Mouse (Mus musculus): ENCODE measurements around the gene Fcgr3.

Gene Fcgr3

GRCm38 (mm10) chr1:171046501-171046900 lies 18.2 kb downstream of the Fcgr3 start:
- no peaks in the 10 kb centered on the region for H3K27me3 ChIP-seq (ENCODE audit: control insufficient read depth, insufficient read depth, low read length, poor library complexity, severe bottlenecking)
- DNase-seq (ENCODE audit: low read depth, low spot score): no peak
- no peaks in the 10 kb centered on the region for H3K36me3 ChIP-seq (ENCODE audit: control insufficient read depth, insufficient read depth, low read length, poor library complexity, severe bottlenecking)

GRCm38 (mm10) chr1:171045079-171045465 lies 19.7 kb downstream of the Fcgr3 start:
- H3K27me3 ChIP-seq (ENCODE audit: control insufficient read depth, insufficient read depth, low read length, poor library complexity, severe bottlenecking): no peaks in the 10 kb centered on the region
- DNase-seq (ENCODE audit: low read depth, low spot score): no peak
- H3K36me3 ChIP-seq (ENCODE audit: control insufficient read depth, insufficient read depth, low read length, poor library complexity, severe bottlenecking): no peaks in the 10 kb centered on the region

GRCm38 (mm10) chr1:171044365-171045078 lies 20.2 kb downstream of the Fcgr3 start:
- Histone ChIP-seq H3K27me3 (ENCODE audit: control insufficient read depth, insufficient read depth, low read length, poor library complexity, severe bottlenecking) (no peaks in the 10 kb centered on the region), H3K36me3 (ENCODE audit: control insufficient read depth, insufficient read depth, low read length, poor library complexity, severe bottlenecking) (no peaks in the 10 kb centered on the region)
- DNase-seq (ENCODE audit: low read depth, low spot score): peak; percentile 96

GRCm38 (mm10) chr1:171043594-171044153 lies 21.1 kb downstream of the Fcgr3 start:
- DNase-seq (ENCODE audit: low read depth, low spot score): peak; percentile 28
- Histone ChIP-seq H3K36me3 (ENCODE audit: control insufficient read depth, insufficient read depth, low read length, poor library complexity, severe bottlenecking) (no peaks in the 10 kb centered on the region), H3K27me3 (ENCODE audit: control insufficient read depth, insufficient read depth, low read length, poor library complexity, severe bottlenecking) (no peaks in the 10 kb centered on the region)

- no peak for DNase-seq (ENCODE audit: low read depth, low spot score)
- Histone ChIP-seq H3K27me3 (ENCODE audit: control insufficient read depth, insufficient read depth, low read length, poor library complexity, severe bottlenecking) (no peaks in the 10 kb centered on the region; the same call in 1 of the 2 replicates), H3K36me3 (ENCODE audit: control insufficient read depth, insufficient read depth, low read length, poor library complexity, severe bottlenecking) (no peaks in the 10 kb centered on the region)
Measured at GRCm38 (mm10) chr1:171039880-171040279, 24.9 kb downstream of the Fcgr3 start.

GRCm38 (mm10) chr1:171039135-171039534 lies 25.6 kb downstream of the Fcgr3 start:
- no peak for DNase-seq (ENCODE audit: low read depth, low spot score)
- Histone ChIP-seq H3K36me3 (ENCODE audit: control insufficient read depth, insufficient read depth, low read length, poor library complexity, severe bottlenecking) (no peaks in the 10 kb centered on the region), H3K27me3 (ENCODE audit: control insufficient read depth, insufficient read depth, low read length, poor library complexity, severe bottlenecking) (no peaks in the 10 kb centered on the region; the same call in 1 of the 2 replicates)

GRCm38 (mm10) chr1:171037861-171038721 lies 26.6 kb downstream of the Fcgr3 start:
- H3K36me3 ChIP-seq (ENCODE audit: control insufficient read depth, insufficient read depth, low read length, poor library complexity, severe bottlenecking): no peaks in the 10 kb centered on the region
- peak; percentile 95 for DNase-seq (ENCODE audit: low read depth, low spot score)
- no peaks in the 10 kb centered on the region; the same call in 1 of the 2 replicates for H3K27me3 ChIP-seq (ENCODE audit: control insufficient read depth, insufficient read depth, low read length, poor library complexity, severe bottlenecking)

GRCm38 (mm10) chr1:171036550-171037324 lies 28.0 kb downstream of the Fcgr3 start:
- Histone ChIP-seq H3K36me3 (ENCODE audit: control insufficient read depth, insufficient read depth, low read length, poor library complexity, severe bottlenecking) (no peaks in the 10 kb centered on the region), H3K27me3 (ENCODE audit: control insufficient read depth, insufficient read depth, low read length, poor library complexity, severe bottlenecking) (no peaks in the 10 kb centered on the region; the same call in 1 of the 2 replicates)
- peak; percentile 89 for DNase-seq (ENCODE audit: low read depth, low spot score)

GRCm38 (mm10) chr1:171035611-171036010 lies 29.1 kb downstream of the Fcgr3 start:
- no peaks in the 10 kb centered on the region; the same call in 1 of the 2 replicates for H3K27me3 ChIP-seq (ENCODE audit: control insufficient read depth, insufficient read depth, low read length, poor library complexity, severe bottlenecking)
- DNase-seq (ENCODE audit: low read depth, low spot score): peak; percentile 47
- no peaks in the 10 kb centered on the region for H3K36me3 ChIP-seq (ENCODE audit: control insufficient read depth, insufficient read depth, low read length, poor library complexity, severe bottlenecking)

- peak; percentile 71 for DNase-seq (ENCODE audit: low read depth, low spot score)
- H3K36me3 ChIP-seq (ENCODE audit: control insufficient read depth, insufficient read depth, low read length, poor library complexity, severe bottlenecking): no peaks in the 10 kb centered on the region
- H3K27me3 ChIP-seq (ENCODE audit: control insufficient read depth, insufficient read depth, low read length, poor library complexity, severe bottlenecking): no peaks in the 10 kb centered on the region; the same call in 1 of the 2 replicates
Measured at GRCm38 (mm10) chr1:171034201-171034600, 30.5 kb downstream of the Fcgr3 start.

- Histone ChIP-seq H3K27me3 (ENCODE audit: control insufficient read depth, insufficient read depth, low read length, poor library complexity, severe bottlenecking) (no peaks in the 10 kb centered on the region; the same call in 1 of the 2 replicates), H3K36me3 (ENCODE audit: control insufficient read depth, insufficient read depth, low read length, poor library complexity, severe bottlenecking) (no peaks in the 10 kb centered on the region)
- DNase-seq (ENCODE audit: low read depth, low spot score): peak; percentile 91
Measured at GRCm38 (mm10) chr1:171033756-171034155, 31.0 kb downstream of the Fcgr3 start.

GRCm38 (mm10) chr1:171033196-171033595 lies 31.5 kb downstream of the Fcgr3 start:
- Histone ChIP-seq H3K27me3 (ENCODE audit: control insufficient read depth, insufficient read depth, low read length, poor library complexity, severe bottlenecking) (no peaks in the 10 kb centered on the region; the same call in 1 of the 2 replicates), H3K36me3 (ENCODE audit: control insufficient read depth, insufficient read depth, low read length, poor library complexity, severe bottlenecking) (no peaks in the 10 kb centered on the region)
- DNase-seq (ENCODE audit: low read depth, low spot score): no peak

GRCm38 (mm10) chr1:171032691-171033090 lies 32.0 kb downstream of the Fcgr3 start:
- H3K27me3 ChIP-seq (ENCODE audit: control insufficient read depth, insufficient read depth, low read length, poor library complexity, severe bottlenecking): no peaks in the 10 kb centered on the region; the same call in 1 of the 2 replicates
- no peaks in the 10 kb centered on the region for H3K36me3 ChIP-seq (ENCODE audit: control insufficient read depth, insufficient read depth, low read length, poor library complexity, severe bottlenecking)
- DNase-seq (ENCODE audit: low read depth, low spot score): peak; percentile 28

GRCm38 (mm10) chr1:171031752-171032151 lies 33.0 kb downstream of the Fcgr3 start:
- Histone ChIP-seq H3K27me3 (ENCODE audit: control insufficient read depth, insufficient read depth, low read length, poor library complexity, severe bottlenecking) (no peaks in the 10 kb centered on the region; the same call in 1 of the 2 replicates), H3K36me3 (ENCODE audit: control insufficient read depth, insufficient read depth, low read length, poor library complexity, severe bottlenecking) (no peaks in the 10 kb centered on the region)
- DNase-seq (ENCODE audit: low read depth, low spot score): no peak

Data from splenic B cell, adult 2 months (primary cell).